Mouse (Mus musculus) left cerebral cortex, adult 18-20 months (tissue): ENCODE data around the gene Atp1b3. TPM values are rescaled to one million over a fixed set of nuclear protein-coding genes. Genes with fewer than 3 reads are reported as not detected.
"Not testable (repeated sequence)": the region's sequence is repeated elsewhere in the genome, so short reads cannot be mapped to it uniquely, and the experiment has no call there.

Experiments used
- DNase-seq, 2 experiments: peaks; one replicate each; pipeline ENCODE4 v3.0.0; 2021 to 2022; ENCODE audit warnings: low spot score in 2 of 2, mixed read lengths in 1 of 2
- total RNA-seq, 2 experiments: library from RNA; stranded (reverse); gene quantifications; 2 replicates each; pipeline ENCODE4 v1.2.3; 2021

The Atp1b3 gene
- total RNA-seq, 2 experiments from 2014 or later = 89.6 to 100 TPM

DNA sequence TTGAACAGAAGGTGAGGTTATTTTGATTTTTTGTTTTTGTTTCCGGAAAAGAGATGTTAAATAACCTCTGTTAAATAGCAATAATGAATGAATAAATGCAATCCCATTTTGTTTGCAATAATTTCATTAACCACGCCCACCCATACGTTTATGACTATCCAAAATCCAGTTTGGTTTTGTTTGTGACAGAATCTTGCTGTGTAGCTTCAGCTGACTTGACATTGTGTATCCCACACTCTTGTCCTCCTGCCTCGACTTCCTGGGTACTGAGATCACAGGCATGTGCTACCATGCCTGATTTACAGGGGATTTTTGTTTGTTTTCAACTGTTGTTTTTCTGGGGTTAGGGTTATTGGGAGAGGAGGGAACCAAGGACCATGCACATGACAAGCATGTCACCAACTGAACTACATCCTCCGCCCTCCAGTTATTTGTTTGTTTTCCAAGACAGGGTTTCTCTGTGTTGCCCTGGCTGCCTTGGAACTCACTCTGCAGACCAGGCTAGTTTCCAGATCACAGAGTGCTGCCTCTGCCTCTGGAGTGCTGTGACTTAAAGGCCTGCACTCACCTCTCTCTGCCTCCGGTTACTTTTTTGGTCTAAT, 1.1 kb upstream of the Atp1b3 start:
- no peak for DNase-seq

GRCm38 (mm10) chr9:96363581-96364140, 581 bp downstream of the Atp1b3 start:
- DNase-seq = peak; percentile 66 to 70

GRCm38 (mm10) chr9:96360056-96360455, 4.2 kb downstream of the Atp1b3 start:
- DNase-seq = no peak

- no peak for DNase-seq
Observed at GRCm38 (mm10) chr9:96353799-96354198, 10.4 kb downstream of the Atp1b3 start.

- DNase-seq = no peak
Observed at GRCm38 (mm10) chr9:96353121-96353769, 11.0 kb downstream of the Atp1b3 start.

- not testable (repeated sequence) for DNase-seq
Observed at GRCm38 (mm10) chr9:96351771-96352170, 12.5 kb downstream of the Atp1b3 start.

GRCm38 (mm10) chr9:96350476-96350875, 13.8 kb downstream of the Atp1b3 start:
- no peak for DNase-seq

GRCm38 (mm10) chr9:96350010-96350409, 14.2 kb downstream of the Atp1b3 start:
- DNase-seq = peak; percentile 52 to 56

DNA sequence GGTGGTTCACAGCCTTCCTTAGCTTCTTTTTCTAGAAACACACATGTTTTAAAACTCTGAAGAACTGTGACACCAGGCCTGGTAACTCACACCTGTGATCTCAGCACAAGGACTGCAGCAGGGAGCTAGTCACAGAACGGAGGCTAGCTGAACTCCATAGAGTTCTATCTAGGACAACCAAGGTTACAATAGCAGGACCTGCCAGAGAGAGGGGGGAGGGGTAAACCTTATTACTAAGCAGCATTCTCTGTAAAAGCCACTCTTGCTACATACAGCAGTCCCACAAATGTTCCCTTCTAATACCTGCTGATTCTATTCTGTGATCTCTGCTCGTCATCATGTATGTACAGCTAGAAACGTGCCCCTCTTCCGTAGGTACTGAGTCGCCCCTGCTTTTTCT, 15.4 kb downstream of the Atp1b3 start:
- no peak for DNase-seq

GRCm38 (mm10) chr9:96345750-96346149, 18.5 kb downstream of the Atp1b3 start:
- no peak for DNase-seq

- DNase-seq = no peak
Observed at GRCm38 (mm10) chr9:96331146-96331545, 33.1 kb downstream of the Atp1b3 start.

- DNase-seq = no peak
Observed at GRCm38 (mm10) chr9:96328226-96328625, 36.0 kb downstream of the Atp1b3 start.

GRCm38 (mm10) chr9:96326496-96326923, 37.7 kb downstream of the Atp1b3 start:
- no peak for DNase-seq

GRCm38 (mm10) chr9:96324502-96324901, 39.7 kb downstream of the Atp1b3 start:
- no peak for DNase-seq

DNA sequence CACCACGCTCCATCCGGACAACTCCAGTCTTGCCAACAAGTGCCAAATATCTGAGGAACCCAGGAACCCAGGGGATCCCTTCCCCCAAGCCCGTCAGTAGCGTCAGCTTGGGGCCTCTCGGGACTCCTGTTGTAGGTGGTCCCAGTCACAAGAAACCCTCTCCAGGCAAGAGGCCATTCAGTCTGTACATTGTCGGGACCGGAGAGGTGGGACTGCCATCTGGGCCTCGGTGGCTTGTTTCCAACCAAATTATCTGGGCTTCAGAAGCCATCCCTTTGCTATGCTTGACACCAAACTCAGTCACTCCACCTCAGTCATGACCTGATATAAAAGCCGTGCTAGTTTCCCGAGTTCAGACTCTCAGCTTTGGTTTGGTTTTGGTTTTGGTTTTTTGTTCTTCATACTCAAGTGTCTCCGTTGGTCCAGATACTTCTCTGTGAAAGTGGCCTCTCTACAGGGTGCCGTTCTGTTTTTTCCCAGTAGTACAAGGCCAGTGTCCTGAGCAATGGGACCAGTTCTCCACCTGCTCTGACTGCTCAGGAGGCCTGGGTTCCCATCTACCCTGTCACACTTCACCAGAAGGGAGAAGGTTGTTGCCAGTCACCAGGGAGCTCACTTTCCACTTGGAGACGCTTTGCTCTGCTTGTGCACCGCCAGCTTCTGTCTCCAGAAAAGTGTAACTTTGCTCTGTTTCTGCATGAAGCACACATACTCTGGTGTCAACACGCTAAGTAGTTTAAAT, 41.7 kb downstream of the Atp1b3 start:
- no peak for DNase-seq

- peak; percentile 12 to 20 for DNase-seq
Observed at GRCm38 (mm10) chr9:96320551-96320980, 43.7 kb downstream of the Atp1b3 start.

- DNase-seq = no peak
Observed at GRCm38 (mm10) chr9:96319333-96319732, 44.9 kb downstream of the Atp1b3 start.

DNA sequence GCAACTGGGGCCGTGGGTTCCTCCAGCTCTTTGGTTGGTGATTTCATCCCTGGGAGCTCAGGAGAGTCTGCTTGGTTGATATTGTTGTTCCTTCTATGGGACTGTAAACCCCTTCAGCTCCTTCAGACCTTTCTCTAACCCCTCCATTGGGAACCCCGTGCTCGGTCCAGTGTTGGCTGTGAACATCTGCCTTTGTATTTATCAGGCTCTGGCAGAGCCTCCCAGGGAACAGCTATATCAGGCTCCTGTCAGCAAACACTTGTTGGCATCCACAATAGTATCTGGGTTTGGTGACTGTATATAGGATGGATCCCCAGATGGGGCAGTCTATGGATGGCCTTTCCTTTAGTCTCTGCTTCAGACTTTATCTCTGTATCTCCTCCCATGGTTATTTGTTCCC, 52.2 kb downstream of the Atp1b3 start:
- DNase-seq = no peak

DNA sequence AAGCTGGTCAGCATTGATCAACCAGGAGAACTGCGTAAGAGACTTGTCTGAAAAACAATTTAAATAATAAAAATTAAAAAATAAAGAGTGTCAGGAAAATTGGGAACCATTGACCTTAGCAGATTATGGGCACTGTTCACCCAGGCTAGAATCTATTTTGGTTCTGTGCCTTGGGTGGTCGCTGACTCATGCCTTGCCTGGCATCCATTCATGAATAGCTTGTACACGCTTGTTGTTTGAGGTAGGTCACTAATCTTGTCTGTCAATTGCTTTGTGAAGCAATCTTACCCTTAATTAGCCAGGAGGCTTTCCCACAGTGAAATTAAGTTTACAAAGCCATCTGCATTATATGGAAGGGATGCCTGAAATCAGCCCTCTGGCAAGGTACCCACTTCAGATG, 55.4 kb downstream of the Atp1b3 start:
- DNase-seq = no peak

GRCm38 (mm10) chr9:96299324-96300008, 64.8 kb downstream of the Atp1b3 start:
- no peak for DNase-seq

GRCm38 (mm10) chr9:96292144-96292543, 72.1 kb downstream of the Atp1b3 start:
- no peak for DNase-seq
